Mouse (Mus musculus) G1E (cell line): ENCODE measurements around the gene Cacnb3.

Source experiments
- CTCF ChIP-seq: IDR thresholded peaks from 2 replicates; pipeline ENCODE4 v1.5.1; 2012; ENCODE audit warnings: low read depth, low read length, inconsistent platforms, mixed read lengths
- GATA1 ChIP-seq: IDR thresholded peaks from 2 replicates; pipeline ENCODE4 v1.6.1; 2012; ENCODE audit warnings: borderline replicate concordance, low read length, inconsistent platforms, mixed read lengths
- GATA2 ChIP-seq: IDR thresholded peaks from 2 replicates; pipeline ENCODE4 v1.6.1; 2012; ENCODE audit warnings: low read depth, low read length, inconsistent platforms, borderline replicate concordance
- POLR2AphosphoS5 ChIP-seq: IDR thresholded peaks from 2 replicates; pipeline ENCODE4 v1.6.1; 2012; ENCODE audit warnings: low read depth, low read length, inconsistent platforms; ENCODE audit not compliant: insufficient replicate concordance
- TAL1 ChIP-seq: conservative IDR thresholded peaks from 2 replicates; pipeline ENCODE4 v1.6.1; 2012; ENCODE audit warnings: low read depth, low read length, inconsistent platforms, mixed read lengths

DNA sequence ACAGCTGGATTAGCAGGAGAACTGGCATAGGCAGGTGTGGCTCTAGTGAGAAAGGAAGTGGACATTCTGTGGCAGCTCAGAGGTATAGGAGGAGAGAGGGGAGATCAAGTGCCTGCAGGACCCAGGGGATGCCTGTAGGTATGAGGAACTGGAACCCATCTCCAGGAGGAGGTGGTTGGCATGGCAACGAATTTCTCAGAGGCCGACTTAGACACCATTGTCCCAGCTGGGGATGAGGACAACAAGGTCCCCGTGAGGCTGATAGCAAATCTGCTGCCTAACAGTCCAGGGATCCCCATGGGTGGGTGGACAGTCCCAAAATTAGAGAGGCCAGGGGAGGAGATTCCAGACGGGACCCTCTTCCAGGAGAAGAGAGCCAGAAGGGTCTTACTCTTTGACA is 2.3 kb downstream of the Cacnb3 start:
- TF ChIP-seq CTCF (no peak), TAL1 (no peak), GATA2 (no peak), GATA1 (no peak), POLR2AphosphoS5 (no peak)
